Mouse (Mus musculus) midbrain, embryonic 16.5 days (tissue): Measurements from ENCODE around the gene Ccr3. TPM values are rescaled to one million over a fixed set of nuclear protein-coding genes. Genes with fewer than 3 reads are reported as not detected.
"Not testable (repeated sequence)": the region's sequence is repeated elsewhere in the genome, so short reads cannot be mapped to it uniquely, and the experiment has no call there.

ENCODE experiments used
- ATAC-seq: fragments of 200-750 bp; cut with Nextera tagmentation; 2 replicates; pipeline ENCODE4 v1.8.0; 2017; ENCODE audit warnings: moderate TSS enrichment
- H3K27ac ChIP-seq: fragments of 300-500 bp; sonication (generic); 2 replicates; pipeline ENCODE4 v1.5.1; 2014; ENCODE audit warnings: mild to moderate bottlenecking, low read length, mixed read lengths
- H3K27me3 ChIP-seq: fragments of 300-500 bp; sonication (generic); 2 replicates; pipeline ENCODE4 v1.6.1; 2014; ENCODE audit warnings: low read depth, low read length, mixed read lengths; ENCODE audit not compliant: control insufficient read depth, insufficient read depth
- H3K36me3 ChIP-seq: fragments of 300-500 bp; sonication (generic); 2 replicates; pipeline ENCODE4 v1.6.1; 2014; ENCODE audit warnings: mild to moderate bottlenecking, low read length, moderate library complexity, mixed read lengths; ENCODE audit not compliant: control insufficient read depth, insufficient read depth
- H3K4me1 ChIP-seq: fragments of 300-500 bp; sonication (generic); 2 replicates; pipeline ENCODE4 v1.6.1; 2014; ENCODE audit warnings: mild to moderate bottlenecking, low read length, mixed read lengths; ENCODE audit not compliant: control insufficient read depth, insufficient read depth
- H3K4me2 ChIP-seq: fragments of 300-500 bp; sonication (generic); 2 replicates; pipeline ENCODE4 v1.6.1; 2014; ENCODE audit warnings: mild to moderate bottlenecking, low read length, mixed read lengths
- H3K4me3 ChIP-seq: fragments of 300-500 bp; sonication (generic); 2 replicates; pipeline ENCODE4 v1.5.1; 2014; ENCODE audit warnings: low read depth, mild to moderate bottlenecking, low read length, moderate library complexity, mixed read lengths
- H3K9ac ChIP-seq: fragments of 300-500 bp; sonication (generic); 2 replicates; pipeline ENCODE4 v1.6.1; 2014; ENCODE audit warnings: low read depth, low read length, mixed read lengths
- H3K9me3 ChIP-seq: fragments of 300-500 bp; sonication (generic); replicated peaks from 2 replicates; pipeline ENCODE4 v1.6.1; 2014; ENCODE audit warnings: mild to moderate bottlenecking, low read length, mixed read lengths; ENCODE audit not compliant: control insufficient read depth, poor library complexity, severe bottlenecking
- WGBS: fragments of 180-500 bp; shearing (Covaris S2); extraction: QIAGEN DNeasy Blood & Tissue Kit; methylation state at CpG from one replicate; pipeline ENCODE4 v1.1.7; 2014; 5-methylcytosine and 5-hydroxymethylcytosine counted together
- polyA plus RNA-seq: library from polyadenylated mRNA; unstranded; fragments of >200 nt; fragmentation: Nextera tagmentation; extraction: Ambion mirVana; gene quantifications from 2 replicates; pipeline ENCODE4 v1.2.1, GENCODE M21; 2015

The Ccr3 gene
- polyA plus RNA-seq, 1 experiment from 2014 or later = not detected

DNA sequence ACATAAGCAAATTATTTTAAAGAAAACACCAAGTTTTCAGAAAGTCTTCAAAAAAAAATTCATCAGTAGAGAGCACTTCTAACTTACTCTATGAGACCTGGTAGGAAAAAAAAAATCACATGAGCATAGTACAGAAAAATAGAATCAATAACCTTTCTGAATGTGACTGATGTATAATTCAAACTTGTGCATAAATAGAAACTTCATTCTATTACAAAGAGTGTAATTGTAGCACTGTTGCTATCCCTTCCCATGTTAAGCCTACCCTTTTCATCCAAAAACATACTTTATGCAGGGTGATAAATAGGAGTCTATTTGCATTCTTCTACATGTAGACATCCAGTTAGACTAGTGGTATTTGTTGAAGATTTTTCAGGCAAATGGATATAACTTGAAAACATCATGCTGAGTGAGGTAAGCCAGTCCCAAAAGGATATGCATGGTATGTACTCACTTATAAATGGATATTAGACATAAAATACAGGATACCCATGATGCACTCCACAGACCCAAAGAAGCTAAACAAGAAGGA, 44.9 kb downstream of the Ccr3 start:
- no peaks in the 10 kb centered on the region for H3K9me3 ChIP-seq
- H3K27me3 ChIP-seq = no peaks in the 10 kb centered on the region
- no peak for ATAC-seq
- H3K27ac ChIP-seq = no peak overlapping the region
- H3K36me3 ChIP-seq = no peaks in the 10 kb centered on the region
- H3K4me2 ChIP-seq = no peak overlapping the region
- H3K4me1 ChIP-seq = no peaks in the 10 kb centered on the region
- H3K4me3 ChIP-seq = no peak overlapping the region
- no peak overlapping the region for H3K9ac ChIP-seq

GRCm38 (mm10) chr9:124068098-124069058, 46.6 kb downstream of the Ccr3 start:
- Histone ChIP-seq H3K36me3 (no peaks in the 10 kb centered on the region), H3K27ac (no peak overlapping the region), H3K4me3 (no peak overlapping the region), H3K4me2 (no peak overlapping the region), H3K9me3 (no peaks in the 10 kb centered on the region), H3K9ac (no peak overlapping the region), H3K4me1 (no peaks in the 10 kb centered on the region), H3K27me3 (no peaks in the 10 kb centered on the region)
- WGBS = 70% methylated on average over 2 of the region's 2 CpGs
- ATAC-seq = no peak

DNA sequence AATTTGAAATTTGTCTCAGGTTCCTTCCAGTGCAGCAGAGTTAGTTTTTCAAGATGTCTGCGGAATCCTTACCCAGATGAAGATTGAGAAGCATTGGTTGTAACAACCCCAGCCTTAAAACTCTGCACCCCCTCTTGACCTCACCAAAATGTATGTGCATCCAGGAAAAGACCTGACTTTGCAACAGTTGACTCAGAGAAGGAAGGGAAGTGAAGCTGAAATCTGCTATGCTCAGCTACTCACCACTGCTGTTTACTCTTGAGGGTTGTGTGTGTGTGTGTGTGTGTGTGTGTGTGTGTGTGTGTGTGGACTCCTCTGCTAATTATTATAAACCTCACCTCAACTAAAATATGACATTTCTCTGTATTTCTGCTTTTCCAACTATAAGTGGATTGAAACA, 49.7 kb downstream of the Ccr3 start:
- Histone ChIP-seq H3K27me3 (no peaks in the 10 kb centered on the region), H3K4me3 (no peak overlapping the region), H3K9me3 (no peaks in the 10 kb centered on the region), H3K27ac (no peak overlapping the region), H3K4me1 (no peaks in the 10 kb centered on the region), H3K9ac (no peak overlapping the region), H3K36me3 (no peaks in the 10 kb centered on the region), H3K4me2 (no peak overlapping the region)
- ATAC-seq = no peak
- WGBS = 85% methylated on average over 1 of the region's 1 CpGs

DNA sequence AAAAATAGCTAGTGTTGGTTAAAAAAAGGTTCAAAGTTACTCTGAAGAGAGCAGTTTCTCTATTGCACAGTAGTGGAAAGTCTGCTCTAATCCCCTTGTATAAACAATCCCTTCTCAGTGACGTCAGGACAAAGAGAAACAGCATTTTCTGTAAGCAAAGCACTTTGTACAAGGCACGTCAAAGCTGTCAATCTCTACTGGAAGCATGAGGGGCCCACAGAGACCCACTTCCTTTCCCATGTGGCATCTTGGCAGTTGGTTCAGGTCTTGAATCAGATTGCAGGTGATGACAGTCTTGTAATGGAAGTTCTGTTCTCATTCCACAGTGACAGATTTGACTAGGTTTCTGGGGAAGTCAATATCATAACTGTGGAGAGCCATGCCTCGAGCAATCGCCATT, 58.0 kb downstream of the Ccr3 start:
- Histone ChIP-seq H3K9ac (no peak overlapping the region), H3K4me2 (no peak overlapping the region), H3K36me3 (no peaks in the 10 kb centered on the region), H3K4me3 (no peak overlapping the region), H3K27ac (no peak overlapping the region), H3K27me3 (no peaks in the 10 kb centered on the region), H3K4me1 (no peaks in the 10 kb centered on the region), H3K9me3 (no peaks in the 10 kb centered on the region)
- 51% methylated on average over 4 of the region's 4 CpGs for WGBS
- ATAC-seq = no peak

- 94% methylated on average over 12 of the region's 13 CpGs for WGBS
- not testable (repeated sequence) for H3K4me1 ChIP-seq, H3K4me2 ChIP-seq, H3K9me3 ChIP-seq, H3K4me3 ChIP-seq, ATAC-seq, H3K27me3 ChIP-seq, H3K9ac ChIP-seq, H3K36me3 ChIP-seq, H3K27ac ChIP-seq
Measured at GRCm38 (mm10) chr9:124080471-124080870, 58.7 kb downstream of the Ccr3 start.

Other genes with a start within 250 kb of the Ccr3 start
- 0.28 TPM in 1 of 2 replicates, not detected in the other for gene Cxcr6, start 215.5 kb upstream of the Ccr3 start, polyA plus RNA-seq
- gene Fyco1, start 170.1 kb upstream of the Ccr3 start, polyA plus RNA-seq = 18.1 and 18.2 TPM in 2 replicates
- gene Xcr1, start 159.9 kb upstream of the Ccr3 start, polyA plus RNA-seq = 0.04 TPM in 1 of 2 replicates, not detected in the other
- 0.53 and 0.73 TPM in 2 replicates for gene Ccr1, start 53.3 kb upstream of the Ccr3 start, polyA plus RNA-seq
- gene Ccr1l1, start 43.6 kb upstream of the Ccr3 start, polyA plus RNA-seq = not detected in 2 replicates
- 0.20 TPM in 1 of 2 replicates, not detected in the other for gene Ccr2, start 80.0 kb downstream of the Ccr3 start, polyA plus RNA-seq
- 0.57 and 1.8 TPM in 2 replicates for gene Ccr5, start 99.6 kb downstream of the Ccr3 start, polyA plus RNA-seq